Mouse (Mus musculus) bone marrow macrophage, adult 2 months (primary cell): ENCODE measurements around the gene Tceal9.
"Not testable (repeated sequence)": the region's sequence is repeated elsewhere in the genome, so short reads cannot be mapped to it uniquely, and the experiment has no call there.

Experiments used
- CTCF ChIP-seq: IDR thresholded peaks from 2 replicates; pipeline ENCODE4 v1.5.1; 2012; ENCODE audit warnings: low read depth, mild to moderate bottlenecking, low read length, moderate library complexity
- POLR2A ChIP-seq: IDR thresholded peaks from 2 replicates; pipeline ENCODE4 v1.6.1; 2012; ENCODE audit warnings: mild to moderate bottlenecking, low read depth, low read length, borderline replicate concordance

DNA sequence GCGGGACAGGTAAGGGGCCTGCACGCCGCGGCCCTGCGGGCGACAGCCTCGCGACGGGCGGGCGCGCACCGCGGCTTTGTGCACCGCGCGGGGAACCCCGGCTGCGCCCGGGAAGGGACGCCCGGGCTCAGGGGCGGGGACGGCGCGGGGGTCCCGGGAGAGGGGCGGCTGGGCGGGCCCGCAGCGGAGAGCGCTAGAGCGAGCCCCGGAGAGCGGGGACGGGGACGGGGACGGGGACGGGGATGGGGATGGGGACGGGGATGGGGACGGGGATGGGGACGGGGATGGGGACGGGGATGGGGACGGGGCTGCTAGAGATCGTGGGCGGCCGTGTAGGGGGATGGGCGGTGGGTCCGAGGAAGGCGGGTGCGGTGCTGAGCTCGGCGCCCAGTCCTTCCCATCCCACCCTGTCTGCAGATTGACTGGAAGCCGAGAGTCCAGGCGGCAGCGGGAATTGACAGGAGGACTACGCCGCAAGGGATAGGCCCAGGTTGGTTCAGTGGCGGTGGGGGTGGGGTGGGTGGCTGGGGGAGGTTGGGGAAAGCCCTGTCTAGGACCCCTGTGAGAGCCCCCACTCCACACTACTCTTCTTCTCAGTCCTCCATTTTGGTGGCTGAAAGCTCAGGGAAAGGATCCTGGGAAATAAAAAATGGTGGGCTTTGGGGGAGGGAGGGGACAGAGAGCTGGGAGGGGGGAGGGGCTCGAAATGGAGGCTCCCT lies 25.7 kb downstream of the Tceal9 start:
- not testable (repeated sequence) for TF ChIP-seq CTCF, POLR2A
